Mouse (Mus musculus): ENCODE results near the gene Prom1. TPM values are rescaled to one million over a fixed set of nuclear protein-coding genes. Genes with fewer than 3 reads are reported as not detected.
A peak's percentile ranks its signal among the peaks of the same experiment; 100 is the strongest.

Gene Prom1
- polyA plus RNA-seq, 2 experiments: 4.1 to 11.5 TPM

GRCm38 (mm10) chr5:43996162-43996561, 105.7 kb downstream of the Prom1 start:
- H3K36me3 ChIP-seq (replicated peaks; ENCODE audit: control insufficient read depth, insufficient read depth, low read depth): no peaks in the 10 kb centered on the region
- ATAC-seq (ENCODE audit: insufficient read depth): no peak

GRCm38 (mm10) chr5:43994981-43995380, 106.9 kb downstream of the Prom1 start:
- Histone ChIP-seq H3K4me2 (ENCODE audit: low read depth) (no peak overlapping the region), H3K27me3 (ENCODE audit: control insufficient read depth, insufficient read depth, low read length) (no peaks in the 10 kb centered on the region), H3K36me3 (replicated peaks; ENCODE audit: control insufficient read depth, insufficient read depth, low read depth) (no peaks in the 10 kb centered on the region), H3K4me3 (ENCODE audit: insufficient read depth in 1 of 2, low read depth in 2 of 2, low read length in 2 of 2) (no peak overlapping the region), H3K4me1 (replicated peaks; ENCODE audit: control insufficient read depth in 2 of 2, insufficient read depth in 2 of 2, low read length in 1 of 2) (peaks cover 0 to 9% of the 10 kb centered on the region in 2 experiments; a peak in 2 of 4 replicates), H3K9ac (replicated peaks) (no peak overlapping the region), H3K27ac (no peak overlapping the region), H3K9me3 (ENCODE audit: control insufficient read depth, low read length) (no peaks in the 10 kb centered on the region)
- 51% methylated on average over 2 of the region's 2 CpGs for WGBS (ENCODE audit: insufficient replicate concordance)
- TF ChIP-seq EP300 (IDR thresholded peaks at IDR 0.05; ENCODE audit: low read depth) (no peak), CTCF (IDR thresholded peaks at IDR 0.05; ENCODE audit: low read depth) (no peak)
- no peak for DNase-seq (ENCODE audit: low read depth in 3 of 3, low spot score in 3 of 3)
- ATAC-seq (ENCODE audit: insufficient read depth): no peak

More at GRCm38 (mm10) chr5:43996162-43996561, 105.7 kb downstream of the Prom1 start:
- no peak for TF ChIP-seq CTCF (IDR thresholded peaks at IDR 0.05; ENCODE audit: low read depth)
- TF ChIP-seq EP300 (IDR thresholded peaks at IDR 0.05; ENCODE audit: low read depth): no peak
- H3K4me3 ChIP-seq (ENCODE audit: insufficient read depth in 1 of 2, low read depth in 2 of 2, low read length in 2 of 2): no peak overlapping the region
- no peak overlapping the region for H3K27ac ChIP-seq
- DNase-seq (ENCODE audit: low read depth in 3 of 3, low spot score in 3 of 3): no peak
- peaks cover 0 to 9% of the 10 kb centered on the region in 2 experiments; a peak in 2 of 4 replicates for H3K4me1 ChIP-seq (replicated peaks; ENCODE audit: control insufficient read depth in 2 of 2, insufficient read depth in 2 of 2, low read length in 1 of 2)
- no peak overlapping the region for H3K4me2 ChIP-seq (ENCODE audit: low read depth)
- WGBS (ENCODE audit: insufficient replicate concordance): 11% methylated on average over 4 of the region's 4 CpGs
- H3K27me3 ChIP-seq (ENCODE audit: control insufficient read depth, insufficient read depth, low read length): no peaks in the 10 kb centered on the region
- H3K9ac ChIP-seq (replicated peaks): no peak overlapping the region
- no peaks in the 10 kb centered on the region for H3K9me3 ChIP-seq (ENCODE audit: control insufficient read depth, low read length)

- DNase-seq (ENCODE audit: low read depth in 3 of 3, low spot score in 3 of 3): no peak
- no peak overlapping the region for H3K4me3 ChIP-seq (ENCODE audit: insufficient read depth in 1 of 2, low read depth in 2 of 2, low read length in 2 of 2)
- H3K9me3 ChIP-seq (ENCODE audit: control insufficient read depth, low read length): no peaks in the 10 kb centered on the region
- TF ChIP-seq CTCF (IDR thresholded peaks at IDR 0.05; ENCODE audit: low read depth) (peak; percentile 71), EP300 (IDR thresholded peaks at IDR 0.05; ENCODE audit: low read depth) (no peak)
- H3K4me2 ChIP-seq (ENCODE audit: low read depth): no peak overlapping the region
- no peaks in the 10 kb centered on the region for H3K36me3 ChIP-seq (replicated peaks; ENCODE audit: control insufficient read depth, insufficient read depth, low read depth)
- ATAC-seq (ENCODE audit: insufficient read depth): no peak
- H3K9ac ChIP-seq (replicated peaks): no peak overlapping the region
- no peaks in the 10 kb centered on the region for H3K27me3 ChIP-seq (ENCODE audit: control insufficient read depth, insufficient read depth, low read length)
- no peak overlapping the region for H3K27ac ChIP-seq
- 35% methylated on average over 6 of the region's 6 CpGs for WGBS (ENCODE audit: insufficient replicate concordance)
- H3K4me1 ChIP-seq (replicated peaks; ENCODE audit: control insufficient read depth in 2 of 2, insufficient read depth in 2 of 2, low read length in 1 of 2): no peaks in the 10 kb centered on the region
These were observed 111.5 kb downstream of the Prom1 start for GRCm38 (mm10) chr5:43990316-43990715.

- Histone ChIP-seq H3K4me3 (ENCODE audit: insufficient read depth in 1 of 2, low read depth in 2 of 2, low read length in 2 of 2) (no peak overlapping the region), H3K4me1 (replicated peaks; ENCODE audit: control insufficient read depth in 2 of 2, insufficient read depth in 2 of 2, low read length in 1 of 2) (no peaks in the 10 kb centered on the region), H3K27me3 (ENCODE audit: control insufficient read depth, insufficient read depth, low read length) (no peaks in the 10 kb centered on the region), H3K9me3 (ENCODE audit: control insufficient read depth, low read length) (no peaks in the 10 kb centered on the region), H3K4me2 (ENCODE audit: low read depth) (no peak overlapping the region), H3K36me3 (replicated peaks; ENCODE audit: control insufficient read depth, insufficient read depth, low read depth) (no peaks in the 10 kb centered on the region), H3K27ac (no peak overlapping the region), H3K9ac (replicated peaks) (no peak overlapping the region)
- ATAC-seq (ENCODE audit: insufficient read depth): no peak
- 48% methylated on average over 5 of the region's 5 CpGs for WGBS (ENCODE audit: insufficient replicate concordance)
- TF ChIP-seq EP300 (IDR thresholded peaks at IDR 0.05; ENCODE audit: low read depth): no peak
- peak; percentile 35; the same call in 1 of the 2 replicates for TF ChIP-seq CTCF (IDR thresholded peaks at IDR 0.05; ENCODE audit: low read depth)
- no peak for DNase-seq (ENCODE audit: low read depth in 3 of 3, low spot score in 3 of 3)
These were observed 112.8 kb downstream of the Prom1 start for GRCm38 (mm10) chr5:43989017-43989416.

GRCm38 (mm10) chr5:43986212-43986611, 115.6 kb downstream of the Prom1 start:
- TF ChIP-seq EP300 (IDR thresholded peaks at IDR 0.05; ENCODE audit: low read depth): no peak
- TF ChIP-seq CTCF (IDR thresholded peaks at IDR 0.05; ENCODE audit: low read depth): no peak
- Histone ChIP-seq H3K9ac (replicated peaks) (no peak overlapping the region), H3K9me3 (ENCODE audit: control insufficient read depth, low read length) (no peaks in the 10 kb centered on the region), H3K27ac (no peak overlapping the region), H3K4me3 (ENCODE audit: insufficient read depth in 1 of 2, low read depth in 2 of 2, low read length in 2 of 2) (no peak overlapping the region), H3K36me3 (replicated peaks; ENCODE audit: control insufficient read depth, insufficient read depth, low read depth) (no peaks in the 10 kb centered on the region), H3K4me2 (ENCODE audit: low read depth) (no peak overlapping the region), H3K27me3 (ENCODE audit: control insufficient read depth, insufficient read depth, low read length) (no peaks in the 10 kb centered on the region), H3K4me1 (replicated peaks; ENCODE audit: control insufficient read depth in 2 of 2, insufficient read depth in 2 of 2, low read length in 1 of 2) (no peaks in the 10 kb centered on the region)
- ATAC-seq (ENCODE audit: insufficient read depth) (no peak), DNase-seq (ENCODE audit: low read depth in 3 of 3, low spot score in 3 of 3) (no peak)

All from liver, embryonic 14.5 days (tissue).